Mouse (Mus musculus): ENCODE data around the gene Actn1. TPM values are rescaled to one million over a fixed set of nuclear protein-coding genes. Genes with fewer than 3 reads are reported as not detected.

Actn1 gene
- polyA plus RNA-seq (2015; fragmentation: Nextera tagmentation; extraction: Ambion mirVana) = 17.7 and 21.9 TPM in 2 replicates

DNA sequence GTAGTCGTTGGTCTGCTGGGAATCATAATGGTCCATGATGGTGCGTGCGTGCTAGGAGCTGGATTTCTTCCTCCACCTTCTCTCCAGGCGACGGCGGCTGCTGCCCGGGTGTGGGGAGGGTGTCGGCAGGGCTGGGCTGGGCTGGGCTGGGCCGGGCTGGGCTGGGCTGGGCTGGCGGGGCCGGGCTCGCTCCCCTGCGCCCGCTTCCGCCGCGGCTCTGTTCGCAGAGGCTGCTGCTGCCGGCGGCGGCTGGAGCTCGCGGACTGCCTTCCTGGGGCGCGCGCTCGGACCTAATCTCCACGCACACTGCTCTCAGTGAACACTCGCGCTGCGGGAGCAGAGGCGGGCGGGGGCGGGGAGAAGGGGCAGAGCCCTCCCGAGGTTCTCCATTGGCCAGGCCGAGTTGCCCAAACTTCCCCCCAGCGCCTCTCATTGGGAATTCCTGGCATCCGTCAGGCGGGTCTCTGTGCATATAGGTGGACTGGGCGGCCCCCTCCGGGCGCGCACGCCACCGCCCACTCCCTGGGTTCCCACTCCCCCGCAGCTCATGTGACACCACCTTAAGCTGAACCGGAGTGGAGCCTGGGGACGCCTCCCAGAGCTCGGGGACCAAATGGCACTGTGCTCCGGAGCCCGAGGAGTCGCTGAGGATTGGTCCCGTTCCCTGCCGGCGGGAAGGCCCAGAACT lies at the start of gene Actn1:
Gene Actn1, minus strand, starts transcription at position 316 of the 688 bp plus-strand sequence.

Other genes with a start within 250 kb of the Actn1 start
- 44.5 and 59.2 TPM in 2 replicates for gene Zfp36l1, start 147.4 kb downstream of the Actn1 start, polyA plus RNA-seq (2015; fragmentation: Nextera tagmentation; extraction: Ambion mirVana)
- 3.9 and 5.2 TPM in 2 replicates for gene Dcaf5, start 176.2 kb upstream of the Actn1 start, polyA plus RNA-seq (2015; fragmentation: Nextera tagmentation; extraction: Ambion mirVana)
- 5.5 and 6.7 TPM in 2 replicates for gene Exd2, start 202.7 kb upstream of the Actn1 start, polyA plus RNA-seq (2015; fragmentation: Nextera tagmentation; extraction: Ambion mirVana)

All from spleen, postnatal 0 days (tissue).